Mouse (Mus musculus) spleen, adult 2 months (tissue): ENCODE measurements around the gene D430041D05Rik. TPM values are rescaled to one million over a fixed set of nuclear protein-coding genes. Genes with fewer than 3 reads are reported as not detected.

Experiments
- DNase-seq, 2 experiments: peaks; one replicate each; pipeline versions ENCODE4 v3.0.0 to v3.0.0-alpha.2; 2012 to 2021; ENCODE audit warnings: low spot score in 2 of 2, low read depth in 1 of 2
- H3K27ac ChIP-seq: fragments of 200-500 bp; 2 replicates; pipeline ENCODE4 v1.5.1; 2012; ENCODE audit warnings: low read length, inconsistent platforms; ENCODE audit not compliant: insufficient read depth
- H3K27me3 ChIP-seq: fragments of 200-500 bp; 2 replicates; pipeline ENCODE4 v1.6.1; 2012; ENCODE audit warnings: mild to moderate bottlenecking, moderate library complexity, low read length, inconsistent platforms; ENCODE audit not compliant: control insufficient read depth, insufficient read depth
- H3K36me3 ChIP-seq: fragments of 200-500 bp; 2 replicates; pipeline ENCODE4 v1.6.1; 2012; ENCODE audit warnings: mild to moderate bottlenecking, low read length, inconsistent platforms; ENCODE audit not compliant: control insufficient read depth, insufficient read depth
- H3K4me1 ChIP-seq: fragments of 200-500 bp; 2 replicates; pipeline ENCODE4 v1.6.1; 2011; ENCODE audit warnings: inconsistent platforms; ENCODE audit not compliant: control insufficient read depth, insufficient read depth, insufficient read length
- H3K4me3 ChIP-seq: fragments of 200-500 bp; 2 replicates; pipeline ENCODE4 v1.5.1; 2011; ENCODE audit warnings: mild to moderate bottlenecking, inconsistent platforms; ENCODE audit not compliant: insufficient read depth, insufficient read length; ENCODE audit errors: extremely low read depth
- CTCF ChIP-seq: fragments of 200-500 bp; IDR thresholded peaks from 2 replicates; pipeline ENCODE4 v1.5.1; 2011; ENCODE audit warnings: mild to moderate bottlenecking, inconsistent platforms; ENCODE audit not compliant: insufficient read depth, insufficient read length, insufficient replicate concordance; ENCODE audit errors: extremely low read depth
- POLR2A ChIP-seq: fragments of 200-500 bp; IDR thresholded peaks from 2 replicates; pipeline ENCODE4 v1.6.1; 2011; ENCODE audit warnings: low read depth, low read length, inconsistent platforms
- WGBS: fragments of 180-500 bp; shearing (Covaris S2); methylation state at CpG from one replicate; pipeline ENCODE4 v1.1.7; 2018; 5-methylcytosine and 5-hydroxymethylcytosine counted together
- polyA plus RNA-seq: library from polyadenylated mRNA; depleted of rRNA; stranded (reverse); fragments of >200 nt; gene quantifications from 2 replicates; pipeline ENCODE4 v1.2.3, GENCODE M21; 2012

Gene D430041D05Rik
- polyA plus RNA-seq, 1 experiment = 0.01 TPM

GRCm38 (mm10) chr2:104377990-104378389 is 32.8 kb downstream of the D430041D05Rik start:
- Histone ChIP-seq H3K36me3 (no peaks in the 10 kb centered on the region), H3K27ac (no peak overlapping the region), H3K4me1 (no peaks in the 10 kb centered on the region), H3K4me3 (no peak overlapping the region), H3K27me3 (0 out of 2 replicates have a peak, but pooled peaks cover 2% of the 10 kb centered on the region)
- DNase-seq = no peak
- TF ChIP-seq POLR2A = no peak
- no peak for TF ChIP-seq CTCF
- WGBS = 65% methylated on average over 2 of the region's 2 CpGs

GRCm38 (mm10) chr2:104372156-104372555 is 38.7 kb downstream of the D430041D05Rik start:
- no peak overlapping the region for H3K4me3 ChIP-seq
- H3K27me3 ChIP-seq = no peaks in the 10 kb centered on the region
- no peaks in the 10 kb centered on the region for H3K36me3 ChIP-seq
- TF ChIP-seq POLR2A = no peak
- TF ChIP-seq CTCF = no peak
- DNase-seq = no peak
- no peak overlapping the region for H3K27ac ChIP-seq
- WGBS = 84% methylated on average over 4 of the region's 4 CpGs
- H3K4me1 ChIP-seq = no peaks in the 10 kb centered on the region

GRCm38 (mm10) chr2:104371606-104372130 is 39.1 kb downstream of the D430041D05Rik start:
- no peaks in the 10 kb centered on the region for H3K4me1 ChIP-seq
- WGBS = 72% methylated on average over 6 of the region's 6 CpGs
- H3K36me3 ChIP-seq = no peaks in the 10 kb centered on the region
- no peak overlapping the region for H3K27ac ChIP-seq
- H3K27me3 ChIP-seq = no peaks in the 10 kb centered on the region
- no peak for DNase-seq
- H3K4me3 ChIP-seq = no peak overlapping the region
- TF ChIP-seq POLR2A (no peak), CTCF (no peak)

- H3K27ac ChIP-seq = no peak overlapping the region
- H3K4me1 ChIP-seq = no peaks in the 10 kb centered on the region
- H3K27me3 ChIP-seq = no peaks in the 10 kb centered on the region
- no peak for DNase-seq
- no peak for TF ChIP-seq CTCF
- no peak for TF ChIP-seq POLR2A
- H3K4me3 ChIP-seq = no peak overlapping the region
- WGBS = 60% methylated on average over 6 of the region's 6 CpGs
- H3K36me3 ChIP-seq = no peaks in the 10 kb centered on the region
Observed at GRCm38 (mm10) chr2:104367836-104368298, 42.9 kb downstream of the D430041D05Rik start.

GRCm38 (mm10) chr2:104367291-104367690 is 43.5 kb downstream of the D430041D05Rik start:
- no peak overlapping the region for H3K27ac ChIP-seq
- no peak for DNase-seq
- no peak overlapping the region for H3K4me3 ChIP-seq
- H3K4me1 ChIP-seq = no peaks in the 10 kb centered on the region
- 74% methylated on average over 2 of the region's 2 CpGs for WGBS
- H3K27me3 ChIP-seq = no peaks in the 10 kb centered on the region
- no peak for TF ChIP-seq CTCF
- no peak for TF ChIP-seq POLR2A
- H3K36me3 ChIP-seq = no peaks in the 10 kb centered on the region

- Histone ChIP-seq H3K27me3 (no peaks in the 10 kb centered on the region), H3K36me3 (no peaks in the 10 kb centered on the region), H3K4me3 (no peak overlapping the region), H3K4me1 (no peaks in the 10 kb centered on the region), H3K27ac (no peak overlapping the region)
- no peak for DNase-seq
- 75% methylated on average over 3 of the region's 3 CpGs for WGBS
- TF ChIP-seq POLR2A (no peak), CTCF (no peak)
Observed at GRCm38 (mm10) chr2:104359305-104359704, 51.5 kb downstream of the D430041D05Rik start.

- TF ChIP-seq CTCF (no peak), POLR2A (no peak)
- 77% methylated on average over 1 of the region's 1 CpGs for WGBS
- H3K27ac ChIP-seq = no peak overlapping the region
- no peaks in the 10 kb centered on the region for H3K4me1 ChIP-seq
- no peak for DNase-seq
- no peaks in the 10 kb centered on the region for H3K36me3 ChIP-seq
- no peaks in the 10 kb centered on the region for H3K27me3 ChIP-seq
- no peak overlapping the region for H3K4me3 ChIP-seq
Observed at GRCm38 (mm10) chr2:104358881-104359280, 51.9 kb downstream of the D430041D05Rik start.
